Mouse (Mus musculus): ENCODE data around the gene Hoxc4. TPM values are rescaled to one million over a fixed set of nuclear protein-coding genes. Genes with fewer than 3 reads are reported as not detected.

Gene Hoxc4
- polyA plus RNA-seq, 1 experiment from 2014 or later, result 1.1 TPM

GRCm38 (mm10) chr15:103032646-103033575, 14.2 kb downstream of the Hoxc4 start:
- H3K4me3 ChIP-seq (replicated peaks), result no peak overlapping the region
- no peak for ATAC-seq (ENCODE audit: insufficient number of reproducible peaks, low FRiP score, low TSS enrichment, low read depth)

GRCm38 (mm10) chr15:103034043-103034806, 15.5 kb downstream of the Hoxc4 start:
- Histone ChIP-seq H3K4me2 (replicated peaks) (peak overlapping the region; percentile 27), H3K36me3 (no peaks in the 10 kb centered on the region), H3K27me3 (peaks cover 97% of the 10 kb centered on the region), H3K9ac (no peak overlapping the region), H3K4me1 (0 out of 2 replicates have a peak, but pooled peaks cover 7% of the 10 kb centered on the region), H3K4me3 (replicated peaks) (peak overlapping the region; percentile 24), H3K9me3 (replicated peaks) (no peaks in the 10 kb centered on the region), H3K27ac (replicated peaks) (no peak overlapping the region)
- WGBS, result under 1% methylated on average over 24 of the region's 24 CpGs
- ATAC-seq (ENCODE audit: insufficient number of reproducible peaks, low FRiP score, low TSS enrichment, low read depth), result no peak

More at GRCm38 (mm10) chr15:103032646-103033575, 14.2 kb downstream of the Hoxc4 start:
- Histone ChIP-seq H3K4me2 (replicated peaks) (no peak overlapping the region), H3K9ac (no peak overlapping the region), H3K27me3 (peaks cover 97% of the 10 kb centered on the region), H3K27ac (replicated peaks) (no peak overlapping the region), H3K36me3 (no peaks in the 10 kb centered on the region), H3K9me3 (replicated peaks) (no peaks in the 10 kb centered on the region), H3K4me1 (0 out of 2 replicates have a peak, but pooled peaks cover 7% of the 10 kb centered on the region)
- whole genome bisulfite sequencing, result 3% methylated on average over 26 of the region's 26 CpGs

GRCm38 (mm10) chr15:103034807-103035547, 16.2 kb downstream of the Hoxc4 start:
- H3K36me3 ChIP-seq, result no peaks in the 10 kb centered on the region
- peak overlapping the region; percentile 27 for H3K4me2 ChIP-seq (replicated peaks)
- H3K27me3 ChIP-seq, result peaks cover 97% of the 10 kb centered on the region
- ATAC-seq (ENCODE audit: insufficient number of reproducible peaks, low FRiP score, low TSS enrichment, low read depth), result no peak
- 0 out of 2 replicates have a peak, but pooled peaks cover 7% of the 10 kb centered on the region for H3K4me1 ChIP-seq
- H3K9me3 ChIP-seq (replicated peaks), result no peaks in the 10 kb centered on the region
- peak overlapping the region; percentile 24 for H3K4me3 ChIP-seq (replicated peaks)
- no peak overlapping the region for H3K27ac ChIP-seq (replicated peaks)
- H3K9ac ChIP-seq, result no peak overlapping the region
- under 1% methylated on average over 34 of the region's 34 CpGs for WGBS

- Histone ChIP-seq H3K9me3 (replicated peaks) (no peaks in the 10 kb centered on the region), H3K27ac (replicated peaks) (no peak overlapping the region), H3K4me2 (replicated peaks) (no peak overlapping the region), H3K9ac (no peak overlapping the region), H3K4me1 (0 out of 2 replicates have a peak, but pooled peaks cover 7% of the 10 kb centered on the region), H3K4me3 (replicated peaks) (0 out of 2 replicates have a peak overlapping the region, but pooled peaks have one; percentile 24), H3K27me3 (peaks cover 97% of the 10 kb centered on the region), H3K36me3 (no peaks in the 10 kb centered on the region)
- WGBS, result under 1% methylated on average over 14 of the region's 14 CpGs
- no peak for ATAC-seq (ENCODE audit: insufficient number of reproducible peaks, low FRiP score, low TSS enrichment, low read depth)
These were observed 16.8 kb downstream of the Hoxc4 start for GRCm38 (mm10) chr15:103035548-103035881.

GRCm38 (mm10) chr15:103037579-103037978, 18.8 kb downstream of the Hoxc4 start:
- Histone ChIP-seq H3K9ac (no peak overlapping the region), H3K27ac (replicated peaks) (no peak overlapping the region), H3K36me3 (no peaks in the 10 kb centered on the region), H3K9me3 (replicated peaks) (no peaks in the 10 kb centered on the region), H3K4me2 (replicated peaks) (no peak overlapping the region), H3K4me3 (replicated peaks) (no peak overlapping the region), H3K27me3 (peaks cover 99% of the 10 kb centered on the region), H3K4me1 (peaks cover 10% of the 10 kb centered on the region; the same call in 1 of the 2 replicates)
- 26% methylated on average over 1 of the region's 1 CpGs for WGBS
- ATAC-seq (ENCODE audit: insufficient number of reproducible peaks, low FRiP score, low TSS enrichment, low read depth), result no peak

DNA sequence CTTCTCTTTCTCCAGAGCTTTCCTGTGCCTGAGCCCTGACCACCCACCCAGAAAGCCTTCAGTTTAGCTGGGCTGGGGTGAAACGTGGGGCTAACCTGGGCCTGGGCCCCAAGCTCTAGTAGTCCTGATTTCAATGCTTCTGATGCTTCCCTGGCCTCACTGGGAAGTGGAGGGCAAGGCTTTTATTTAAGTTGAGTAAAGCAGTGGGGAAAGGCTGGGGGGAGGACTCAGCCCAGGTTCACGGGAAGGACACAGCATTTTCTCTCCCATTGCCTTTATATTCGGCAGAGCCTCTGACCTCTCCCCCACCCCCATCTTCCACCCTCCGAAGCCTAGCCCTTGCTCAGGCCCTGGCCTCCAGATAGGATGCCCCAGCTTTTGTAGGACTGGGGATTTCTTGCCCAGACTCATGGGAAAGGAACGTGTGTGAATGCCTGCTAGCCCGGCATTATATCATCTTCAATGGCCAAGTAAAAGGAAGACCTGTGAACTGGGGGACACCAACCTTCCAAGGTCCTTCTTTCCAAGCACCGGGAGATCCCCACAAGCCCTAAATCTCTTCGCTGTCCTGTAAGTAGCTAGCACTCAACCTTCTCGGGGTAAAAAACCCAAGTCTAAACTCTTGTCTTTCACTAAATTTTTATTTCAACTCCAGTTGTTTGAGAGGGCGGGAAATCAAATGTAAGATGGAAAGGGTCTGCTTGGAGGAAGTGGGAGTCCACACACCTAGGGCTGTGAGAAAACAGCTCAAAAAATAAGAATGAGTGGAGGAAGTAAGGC, 20.2 kb downstream of the Hoxc4 start:
- no peaks in the 10 kb centered on the region for H3K36me3 ChIP-seq
- H3K27me3 ChIP-seq, result peaks cover 100% of the 10 kb centered on the region
- no peak overlapping the region for H3K9ac ChIP-seq
- H3K4me3 ChIP-seq (replicated peaks), result no peak overlapping the region
- peaks cover 10% of the 10 kb centered on the region; the same call in 1 of the 2 replicates for H3K4me1 ChIP-seq
- no peak overlapping the region for H3K4me2 ChIP-seq (replicated peaks)
- ATAC-seq (ENCODE audit: insufficient number of reproducible peaks, low FRiP score, low TSS enrichment, low read depth), result no peak
- H3K9me3 ChIP-seq (replicated peaks), result no peaks in the 10 kb centered on the region
- no peak overlapping the region for H3K27ac ChIP-seq (replicated peaks)
- 15% methylated on average over 10 of the region's 10 CpGs for WGBS

- H3K36me3 ChIP-seq, result no peaks in the 10 kb centered on the region
- H3K27me3 ChIP-seq, result peaks cover 100% of the 10 kb centered on the region
- ATAC-seq (ENCODE audit: insufficient number of reproducible peaks, low FRiP score, low TSS enrichment, low read depth), result no peak
- H3K4me3 ChIP-seq (replicated peaks), result no peak overlapping the region
- H3K9ac ChIP-seq, result no peak overlapping the region
- 11% methylated on average over 3 of the region's 3 CpGs for WGBS
- H3K27ac ChIP-seq (replicated peaks), result no peak overlapping the region
- H3K4me1 ChIP-seq, result peaks cover 6% of the 10 kb centered on the region; the same call in 1 of the 2 replicates
- no peaks in the 10 kb centered on the region for H3K9me3 ChIP-seq (replicated peaks)
- no peak overlapping the region for H3K4me2 ChIP-seq (replicated peaks)
These were observed 20.9 kb downstream of the Hoxc4 start for GRCm38 (mm10) chr15:103039609-103040008.

GRCm38 (mm10) chr15:103040601-103041000, 21.9 kb downstream of the Hoxc4 start:
- 10% methylated on average over 12 of the region's 12 CpGs for WGBS
- H3K9ac ChIP-seq, result no peak overlapping the region
- no peak overlapping the region for H3K27ac ChIP-seq (replicated peaks)
- H3K4me3 ChIP-seq (replicated peaks), result no peak overlapping the region
- no peak for ATAC-seq (ENCODE audit: insufficient number of reproducible peaks, low FRiP score, low TSS enrichment, low read depth)
- no peak overlapping the region for H3K4me2 ChIP-seq (replicated peaks)
- H3K27me3 ChIP-seq, result peaks cover 100% of the 10 kb centered on the region
- no peaks in the 10 kb centered on the region for H3K9me3 ChIP-seq (replicated peaks)
- H3K4me1 ChIP-seq, result peaks cover 3% of the 10 kb centered on the region; the same call in 1 of the 2 replicates
- no peaks in the 10 kb centered on the region for H3K36me3 ChIP-seq

- ATAC-seq (ENCODE audit: insufficient number of reproducible peaks, low FRiP score, low TSS enrichment, low read depth), result no peak
- Histone ChIP-seq H3K27me3 (peaks cover 98% of the 10 kb centered on the region), H3K9ac (no peak overlapping the region), H3K4me2 (replicated peaks) (no peak overlapping the region), H3K27ac (replicated peaks) (no peak overlapping the region), H3K9me3 (replicated peaks) (no peaks in the 10 kb centered on the region), H3K4me3 (replicated peaks) (no peak overlapping the region), H3K36me3 (no peaks in the 10 kb centered on the region), H3K4me1 (peaks cover 3% of the 10 kb centered on the region; the same call in 1 of the 2 replicates)
- WGBS, result 11% methylated on average over 5 of the region's 5 CpGs
These were observed 22.9 kb downstream of the Hoxc4 start for GRCm38 (mm10) chr15:103041613-103042012.

- Histone ChIP-seq H3K9ac (no peak overlapping the region), H3K9me3 (replicated peaks) (no peaks in the 10 kb centered on the region), H3K4me1 (peaks cover 3% of the 10 kb centered on the region; the same call in 1 of the 2 replicates), H3K27ac (replicated peaks) (no peak overlapping the region), H3K36me3 (no peaks in the 10 kb centered on the region), H3K27me3 (peaks cover 96% of the 10 kb centered on the region), H3K4me2 (replicated peaks) (no peak overlapping the region), H3K4me3 (replicated peaks) (no peak overlapping the region)
- 0% methylated on average over 1 of the region's 1 CpGs for whole genome bisulfite sequencing
- ATAC-seq (ENCODE audit: insufficient number of reproducible peaks, low FRiP score, low TSS enrichment, low read depth), result no peak
These were observed 23.5 kb downstream of the Hoxc4 start for GRCm38 (mm10) chr15:103042209-103042608.

All from embryonic facial prominence, embryonic 15.5 days (tissue).